Mouse (Mus musculus) kidney, adult 9 months (tissue): ENCODE measurements at regions not wholly inside any gene's neighbourhood (a gene's known extent, or its start where the extent isn't known, plus 50 kb on each side); places are given as distances from the start of the nearest gene placed in this dataset.
A peak's percentile ranks its signal among the peaks of the same experiment; 100 is the strongest.
"Not testable (repeated sequence)": the region's sequence is repeated elsewhere in the genome, so short reads cannot be mapped to it uniquely, and the experiment has no call there.

Source experiments
- DNase-seq: peaks from one replicate; pipeline ENCODE4 v3.0.0; 2022

- no peak for DNase-seq
These were observed 223.6 kb downstream of the Unc5cl start for GRCm38 (mm10) chr17:48678216-48678832.

GRCm38 (mm10) chr17:48680331-48680730 lies 225.6 kb downstream of the Unc5cl start:
- DNase-seq, result no peak

GRCm38 (mm10) chr17:48688944-48689343 lies 234.2 kb downstream of the Unc5cl start:
- no peak for DNase-seq

GRCm38 (mm10) chr17:48698456-48698855 lies 233.7 kb upstream of the Lrfn2 start:
- DNase-seq, result no peak

- peak; percentile 2 for DNase-seq
These were observed 231.6 kb upstream of the Lrfn2 start for GRCm38 (mm10) chr17:48700591-48700990.

GRCm38 (mm10) chr17:48720506-48720905 lies 211.7 kb upstream of the Lrfn2 start:
- no peak for DNase-seq

GRCm38 (mm10) chr17:48723286-48723685 lies 208.9 kb upstream of the Lrfn2 start:
- no peak for DNase-seq

GRCm38 (mm10) chr17:48724513-48725112 lies 207.6 kb upstream of the Lrfn2 start:
- DNase-seq, result no peak

- no peak for DNase-seq
These were observed 205.7 kb upstream of the Lrfn2 start for GRCm38 (mm10) chr17:48726460-48726859.

GRCm38 (mm10) chr17:48733801-48734200 lies 198.4 kb upstream of the Lrfn2 start:
- DNase-seq, result no peak

GRCm38 (mm10) chr17:48737181-48737580 lies 195.0 kb upstream of the Lrfn2 start:
- DNase-seq, result not testable (repeated sequence)

- DNase-seq, result peak; percentile 32
These were observed 193.5 kb upstream of the Lrfn2 start for GRCm38 (mm10) chr17:48738708-48739107.

GRCm38 (mm10) chr17:48742769-48743405 lies 189.3 kb upstream of the Lrfn2 start:
- no peak for DNase-seq

GRCm38 (mm10) chr17:48770099-48770498 lies 162.1 kb upstream of the Lrfn2 start:
- no peak for DNase-seq

GRCm38 (mm10) chr17:48771721-48772320 lies 160.4 kb upstream of the Lrfn2 start:
- no peak for DNase-seq

GRCm38 (mm10) chr17:48774172-48774890 lies 157.8 kb upstream of the Lrfn2 start:
- peak; percentile 1 for DNase-seq

- no peak for DNase-seq
These were observed 156.7 kb upstream of the Lrfn2 start for GRCm38 (mm10) chr17:48775479-48775878.

GRCm38 (mm10) chr17:48776502-48776902 lies 155.7 kb upstream of the Lrfn2 start:
- DNase-seq, result no peak

GRCm38 (mm10) chr17:48780217-48780616 lies 152.0 kb upstream of the Lrfn2 start:
- no peak for DNase-seq

GRCm38 (mm10) chr17:48784417-48784816 lies 147.8 kb upstream of the Lrfn2 start:
- DNase-seq, result no peak

GRCm38 (mm10) chr17:48786501-48786900 lies 145.7 kb upstream of the Lrfn2 start:
- DNase-seq, result no peak

- DNase-seq, result no peak
These were observed 142.3 kb upstream of the Lrfn2 start for GRCm38 (mm10) chr17:48789846-48790245.

GRCm38 (mm10) chr17:48790526-48790925 lies 141.7 kb upstream of the Lrfn2 start:
- DNase-seq, result no peak
